Mouse (Mus musculus) neural tube, embryonic 15.5 days (tissue): ENCODE results near the gene Ttc12. TPM values are rescaled to one million over a fixed set of nuclear protein-coding genes. Genes with fewer than 3 reads are reported as not detected.
A peak's percentile ranks its signal among the peaks of the same experiment; 100 is the strongest.

Experiments
- ATAC-seq: fragments of 200-750 bp; cut with Nextera tagmentation; 2 replicates; pipeline ENCODE4 v1.8.0; 2017; ENCODE audit warnings: mild to moderate bottlenecking, moderate TSS enrichment, moderate library complexity; ENCODE audit not compliant: low FRiP score
- H3K27ac ChIP-seq: fragments of 300-500 bp; sonication (generic); replicated peaks from 2 replicates; pipeline ENCODE4 v1.5.1; 2015; ENCODE audit warnings: mild to moderate bottlenecking, inconsistent platforms
- H3K27me3 ChIP-seq: fragments of 300-500 bp; sonication (generic); replicated peaks from 2 replicates; pipeline ENCODE4 v1.6.1; 2015; ENCODE audit warnings: inconsistent platforms
- H3K36me3 ChIP-seq: fragments of 300-500 bp; sonication (generic); 2 replicates; pipeline ENCODE4 v1.6.1; 2015; ENCODE audit warnings: inconsistent platforms
- H3K4me1 ChIP-seq: fragments of 300-500 bp; sonication (generic); 2 replicates; pipeline ENCODE4 v1.6.1; 2015; ENCODE audit warnings: inconsistent platforms
- H3K4me2 ChIP-seq: fragments of 300-500 bp; sonication (generic); 2 replicates; pipeline ENCODE4 v1.6.1; 2015; ENCODE audit warnings: inconsistent platforms, mild to moderate bottlenecking, moderate library complexity
- H3K4me3 ChIP-seq: fragments of 300-500 bp; sonication (generic); replicated peaks from 2 replicates; pipeline ENCODE4 v1.5.1; 2015; ENCODE audit warnings: mild to moderate bottlenecking, inconsistent platforms
- H3K9ac ChIP-seq: fragments of 300-500 bp; sonication (generic); replicated peaks from 2 replicates; pipeline ENCODE4 v1.6.1; 2015; ENCODE audit warnings: mild to moderate bottlenecking, inconsistent platforms
- H3K9me3 ChIP-seq: fragments of 300-500 bp; sonication (generic); replicated peaks from 2 replicates; pipeline ENCODE4 v1.6.1; 2016; ENCODE audit warnings: inconsistent platforms
- WGBS: fragments of 180-500 bp; shearing (Covaris S2); methylation state at CpG from one replicate; pipeline ENCODE4 v1.1.7; 2015; ENCODE audit warnings: mixed read lengths; 5-methylcytosine and 5-hydroxymethylcytosine counted together
- polyA plus RNA-seq: library from polyadenylated mRNA; unstranded; fragments of >200 nt; fragmentation: Nextera tagmentation; extraction: Ambion mirVana; gene quantifications from 2 replicates; pipeline ENCODE4 v1.2.1, GENCODE M21; 2015

The Ttc12 gene
- polyA plus RNA-seq, 1 experiment from 2014 or later: 1.8 TPM

DNA sequence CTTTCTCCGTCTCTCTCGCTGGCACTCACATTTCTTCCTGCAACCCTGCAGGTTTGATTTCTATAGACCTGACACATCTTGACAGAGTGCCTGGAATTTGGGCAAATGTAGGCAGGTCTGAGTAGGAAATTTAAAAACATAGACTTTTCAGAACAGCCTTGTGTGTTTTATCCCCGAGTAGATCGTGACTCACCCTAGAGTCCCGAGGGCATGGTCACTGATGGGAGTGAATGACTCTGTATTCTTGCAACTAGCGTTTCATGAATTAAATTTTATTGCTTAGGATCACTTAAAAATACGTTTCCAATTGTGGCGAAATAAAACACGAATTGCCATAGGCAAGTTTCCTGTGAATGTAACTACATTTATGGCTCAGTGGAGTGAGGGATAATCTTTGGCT lies 37.9 kb upstream of the Ttc12 start:
- ATAC-seq: no peak
- Histone ChIP-seq H3K36me3 (peaks cover 42% of the 10 kb centered on the region), H3K27me3 (no peaks in the 10 kb centered on the region), H3K9me3 (no peaks in the 10 kb centered on the region), H3K4me1 (peaks cover 14% of the 10 kb centered on the region), H3K9ac (no peak overlapping the region), H3K4me3 (no peak overlapping the region), H3K4me2 (no peak overlapping the region), H3K27ac (0 out of 2 replicates have a peak overlapping the region, but pooled peaks have one; percentile 18)
- WGBS: 67% methylated on average over 9 of the region's 9 CpGs

DNA sequence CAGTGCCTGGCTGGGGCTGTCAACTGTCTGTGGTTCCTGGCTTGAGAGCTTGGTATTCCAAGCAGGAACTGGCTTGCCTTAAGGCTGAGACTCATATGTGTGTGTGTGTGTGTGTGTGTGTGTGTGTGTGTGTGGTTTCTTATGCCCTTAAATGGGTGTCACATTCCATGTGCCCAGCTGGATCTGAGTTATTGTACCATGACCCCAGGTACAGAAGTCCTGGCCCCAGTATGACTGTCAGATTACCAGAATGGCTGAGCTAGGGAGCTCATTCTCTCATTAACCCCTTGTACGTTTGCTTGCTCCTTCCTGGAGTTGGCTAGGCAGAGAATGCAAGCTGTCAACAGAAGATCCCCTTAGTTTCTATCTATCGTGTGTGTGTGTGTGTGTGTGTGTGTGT lies 28.3 kb upstream of the Ttc12 start:
- Histone ChIP-seq H3K9me3 (no peaks in the 10 kb centered on the region), H3K27ac (no peak overlapping the region), H3K9ac (no peak overlapping the region), H3K4me3 (no peak overlapping the region), H3K27me3 (no peaks in the 10 kb centered on the region), H3K4me1 (no peaks in the 10 kb centered on the region), H3K4me2 (no peak overlapping the region), H3K36me3 (peaks cover 59% of the 10 kb centered on the region)
- WGBS: 84% methylated on average over 2 of the region's 2 CpGs
- no peak for ATAC-seq

DNA sequence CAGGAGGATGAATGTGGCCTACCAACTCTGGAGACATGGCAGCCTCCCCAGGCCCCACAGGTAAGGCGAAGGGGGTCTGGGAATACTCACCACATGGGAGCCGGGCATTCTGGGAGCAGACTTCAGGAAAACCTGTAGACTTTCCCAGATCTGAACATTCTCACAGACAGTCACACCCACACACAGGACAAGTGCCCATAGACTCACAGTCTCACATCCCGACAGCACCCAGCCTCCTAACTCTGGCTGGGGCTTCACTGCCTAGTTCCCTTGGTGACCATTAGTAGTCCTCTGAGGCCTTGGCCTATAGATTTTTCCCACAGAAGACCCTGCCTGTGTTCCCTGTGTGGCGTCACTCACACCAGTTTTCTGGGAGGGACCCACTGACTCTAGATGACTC lies 24.6 kb upstream of the Ttc12 start:
- H3K27ac ChIP-seq: no peak overlapping the region
- no peaks in the 10 kb centered on the region for H3K27me3 ChIP-seq
- H3K36me3 ChIP-seq: peaks cover 74% of the 10 kb centered on the region
- no peak for ATAC-seq
- H3K4me2 ChIP-seq: no peak overlapping the region
- H3K9ac ChIP-seq: no peak overlapping the region
- WGBS: 95% methylated on average over 4 of the region's 4 CpGs
- H3K4me3 ChIP-seq: no peak overlapping the region
- no peaks in the 10 kb centered on the region for H3K9me3 ChIP-seq
- H3K4me1 ChIP-seq: no peaks in the 10 kb centered on the region

DNA sequence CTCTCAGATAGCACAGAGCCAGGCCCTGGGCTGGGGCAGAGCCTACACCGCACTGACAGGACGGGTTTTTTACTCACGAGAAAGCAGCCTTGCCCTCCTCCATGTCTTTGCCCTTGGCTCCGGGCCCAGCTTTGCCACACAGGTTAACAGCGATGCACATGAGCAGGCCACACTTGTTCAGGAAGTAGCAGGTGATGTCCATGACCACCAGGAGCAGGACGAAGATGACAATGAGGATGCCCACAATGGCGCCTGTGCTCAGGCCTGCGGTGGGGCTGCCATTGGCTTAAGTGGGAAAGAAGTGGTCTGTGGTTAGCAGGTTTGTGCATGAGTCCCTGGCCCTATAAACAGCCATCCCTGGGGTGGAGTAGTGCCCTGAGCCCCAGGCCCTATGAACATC lies 23.6 kb upstream of the Ttc12 start:
- Histone ChIP-seq H3K4me3 (no peak overlapping the region), H3K4me2 (no peak overlapping the region), H3K9me3 (no peaks in the 10 kb centered on the region), H3K4me1 (no peaks in the 10 kb centered on the region), H3K27me3 (no peaks in the 10 kb centered on the region), H3K9ac (no peak overlapping the region), H3K27ac (no peak overlapping the region), H3K36me3 (peaks cover 71% of the 10 kb centered on the region)
- 95% methylated on average over 8 of the region's 8 CpGs for WGBS
- ATAC-seq: no peak

DNA sequence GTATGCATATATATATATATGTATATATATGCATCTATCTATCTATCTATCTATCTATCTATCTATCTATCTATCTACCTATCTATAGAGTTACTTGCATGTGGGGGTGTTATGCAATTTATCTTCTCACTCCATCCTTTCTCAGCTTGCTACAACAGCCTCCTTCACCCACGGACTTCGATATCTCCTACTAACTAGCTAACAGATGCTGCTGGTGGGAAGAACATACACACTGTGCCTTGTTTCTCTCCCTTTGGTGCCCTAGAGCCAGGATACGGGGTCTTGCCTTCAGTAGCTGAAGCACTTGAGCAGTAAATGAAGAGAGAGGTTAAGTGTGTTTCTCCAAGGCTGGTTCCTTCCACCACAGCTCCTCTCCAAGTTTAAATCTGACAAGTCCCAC lies 23.1 kb upstream of the Ttc12 start:
- no peak for ATAC-seq
- H3K4me3 ChIP-seq: no peak overlapping the region
- H3K27ac ChIP-seq: no peak overlapping the region
- H3K4me2 ChIP-seq: no peak overlapping the region
- no peaks in the 10 kb centered on the region for H3K27me3 ChIP-seq
- no peak overlapping the region for H3K9ac ChIP-seq
- WGBS: 94% methylated on average over 3 of the region's 3 CpGs
- peaks cover 69% of the 10 kb centered on the region for H3K36me3 ChIP-seq
- no peaks in the 10 kb centered on the region for H3K9me3 ChIP-seq
- H3K4me1 ChIP-seq: no peaks in the 10 kb centered on the region

DNA sequence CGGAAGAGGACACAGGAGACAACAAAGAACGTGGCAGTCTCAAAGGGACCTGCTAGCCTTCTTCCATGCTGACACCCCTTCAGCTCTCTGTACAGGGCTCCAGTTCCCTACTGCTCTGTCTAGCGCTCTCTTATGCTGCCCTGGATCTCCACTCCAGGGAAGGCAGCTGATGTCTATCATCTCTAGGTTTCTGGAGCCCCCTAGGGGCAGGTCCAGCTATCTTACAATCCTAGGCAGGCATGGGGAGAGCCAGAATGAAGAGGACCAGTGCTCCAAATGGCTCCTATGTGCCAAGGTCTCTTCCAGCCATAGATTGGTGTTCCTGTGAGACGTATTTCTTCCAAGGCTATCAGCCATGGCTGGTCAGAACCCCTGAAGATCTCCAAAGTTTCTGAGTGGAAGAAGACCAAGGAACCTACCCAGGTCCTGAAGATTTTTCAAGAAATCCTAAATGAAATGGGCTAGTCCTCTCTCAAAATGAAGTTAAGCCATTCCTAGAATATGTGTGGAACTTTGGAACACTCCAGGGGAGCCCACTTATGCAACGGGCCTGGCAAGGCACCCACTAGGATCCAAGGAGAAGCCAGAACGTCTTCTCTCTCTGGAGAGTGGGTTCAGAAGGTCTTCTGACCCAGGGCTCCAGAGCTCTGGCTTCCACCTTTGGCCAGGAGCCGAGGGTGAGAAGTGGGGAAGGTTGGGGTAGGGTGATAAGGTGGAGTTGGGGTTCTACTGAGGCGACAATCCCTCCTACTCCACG lies 22.0 kb upstream of the Ttc12 start:
- Histone ChIP-seq H3K4me3 (no peak overlapping the region), H3K4me2 (no peak overlapping the region), H3K4me1 (no peaks in the 10 kb centered on the region), H3K9me3 (no peaks in the 10 kb centered on the region), H3K36me3 (peaks cover 72% of the 10 kb centered on the region), H3K27ac (no peak overlapping the region), H3K9ac (no peak overlapping the region), H3K27me3 (no peaks in the 10 kb centered on the region)
- ATAC-seq: no peak
- WGBS: 93% methylated on average over 9 of the region's 9 CpGs

DNA sequence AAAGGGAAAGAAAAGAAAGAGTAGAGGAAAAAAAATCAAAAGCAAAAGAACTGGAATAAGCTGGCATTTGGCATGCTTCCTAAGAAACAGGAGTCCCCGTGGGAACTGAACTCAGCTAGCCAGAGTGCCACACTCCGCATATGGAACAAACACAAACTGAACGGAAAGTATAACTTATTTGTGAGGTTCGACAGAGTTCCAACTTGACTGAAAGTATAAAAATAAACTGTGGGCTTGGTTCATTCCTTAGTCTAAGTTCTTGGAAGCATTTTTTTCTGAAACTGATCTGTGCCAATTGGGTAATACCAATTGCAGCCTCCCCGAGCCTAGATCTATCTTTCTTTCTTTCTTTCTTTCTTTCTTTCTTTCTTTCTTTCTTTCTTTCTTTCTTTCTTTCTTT lies 18.6 kb upstream of the Ttc12 start:
- no peaks in the 10 kb centered on the region for H3K9me3 ChIP-seq
- no peak overlapping the region for H3K4me3 ChIP-seq
- 66% methylated on average over 5 of the region's 5 CpGs for WGBS
- no peak overlapping the region for H3K9ac ChIP-seq
- no peak overlapping the region for H3K27ac ChIP-seq
- ATAC-seq: no peak
- no peaks in the 10 kb centered on the region for H3K27me3 ChIP-seq
- no peak overlapping the region for H3K4me2 ChIP-seq
- peaks cover 56% of the 10 kb centered on the region for H3K36me3 ChIP-seq
- no peaks in the 10 kb centered on the region for H3K4me1 ChIP-seq

DNA sequence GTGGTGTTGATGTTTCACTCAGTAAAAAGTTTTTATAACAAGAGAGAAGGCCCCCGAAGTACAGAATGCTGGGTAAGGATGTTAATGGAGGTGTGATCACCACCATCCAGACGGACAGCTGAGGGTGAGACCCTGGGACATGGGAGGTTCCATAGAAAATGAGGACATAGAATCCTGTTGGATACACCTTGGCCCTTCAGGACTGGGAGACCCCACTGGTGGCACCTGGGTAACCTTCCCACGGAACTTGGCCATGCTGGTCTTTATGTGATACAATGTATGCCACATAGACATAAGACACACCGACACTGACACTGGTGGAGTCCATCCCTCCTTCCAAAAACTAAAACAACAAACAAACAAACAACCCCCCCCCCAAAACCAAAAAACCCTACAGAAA lies 16.2 kb upstream of the Ttc12 start:
- H3K4me3 ChIP-seq: no peak overlapping the region
- no peak overlapping the region for H3K9ac ChIP-seq
- H3K4me2 ChIP-seq: no peak overlapping the region
- peaks cover 34% of the 10 kb centered on the region for H3K36me3 ChIP-seq
- no peaks in the 10 kb centered on the region for H3K4me1 ChIP-seq
- ATAC-seq: no peak
- no peaks in the 10 kb centered on the region for H3K9me3 ChIP-seq
- 92% methylated on average over 4 of the region's 4 CpGs for WGBS
- H3K27ac ChIP-seq: no peak overlapping the region
- no peaks in the 10 kb centered on the region for H3K27me3 ChIP-seq

DNA sequence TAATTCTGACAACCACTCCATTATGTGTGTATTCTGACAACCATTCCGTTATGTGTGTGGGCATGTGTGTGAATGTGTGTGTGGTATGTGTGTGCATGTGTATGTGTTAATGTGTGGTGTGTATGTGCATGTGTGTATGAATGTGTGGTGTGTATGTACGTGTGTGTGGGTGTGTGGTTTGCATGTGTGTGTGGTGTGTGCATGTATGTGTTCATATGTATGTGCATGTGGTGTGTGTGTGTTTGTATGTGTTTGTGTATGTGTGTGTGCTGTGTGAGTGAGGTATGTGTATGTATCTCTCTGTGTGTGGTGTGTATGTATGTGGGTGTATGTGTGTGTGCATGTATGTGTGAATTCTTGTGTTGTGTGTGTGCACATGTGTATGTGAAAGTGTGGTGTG lies 13.9 kb upstream of the Ttc12 start:
- no peak for ATAC-seq
- H3K27ac ChIP-seq: no peak overlapping the region
- no peak overlapping the region for H3K4me3 ChIP-seq
- WGBS: 93% methylated on average over 2 of the region's 2 CpGs
- no peaks in the 10 kb centered on the region for H3K4me1 ChIP-seq
- no peaks in the 10 kb centered on the region for H3K27me3 ChIP-seq
- no peak overlapping the region for H3K9ac ChIP-seq
- H3K4me2 ChIP-seq: no peak overlapping the region
- peaks cover 13% of the 10 kb centered on the region for H3K36me3 ChIP-seq
- no peaks in the 10 kb centered on the region for H3K9me3 ChIP-seq

DNA sequence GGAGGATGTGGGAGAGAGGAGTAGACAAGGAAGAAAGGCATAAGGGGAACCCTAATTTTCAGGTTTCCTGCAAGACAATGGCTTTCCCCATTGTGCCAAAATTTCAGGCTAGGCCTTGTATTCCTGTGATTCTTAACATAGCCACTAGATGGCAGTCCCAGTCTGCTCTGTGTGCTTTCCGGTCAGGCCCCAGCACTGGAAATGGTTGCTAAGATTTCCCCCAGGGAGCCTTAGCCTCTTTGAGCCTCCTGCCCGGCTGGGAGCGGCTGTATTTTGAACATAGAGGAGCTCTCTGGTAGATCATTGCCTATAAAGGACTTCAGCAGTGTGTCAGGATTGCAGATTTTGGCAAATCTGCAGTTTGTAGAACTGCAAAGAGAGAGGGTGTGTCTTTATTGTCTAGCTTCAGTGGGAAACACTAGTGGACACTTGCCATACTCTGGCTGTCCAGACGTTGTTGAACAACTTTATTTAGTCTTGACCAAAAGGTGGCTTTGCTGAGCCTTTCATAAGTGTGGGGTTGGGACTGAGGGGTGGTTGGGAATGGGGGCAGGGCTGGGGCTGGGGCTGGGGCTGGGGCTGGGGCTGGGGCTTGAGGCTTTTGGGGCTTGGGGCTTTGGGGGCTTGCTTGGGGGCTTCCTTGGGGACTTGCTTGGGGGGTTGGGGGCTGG lies 8.1 kb upstream of the Ttc12 start:
- 1% methylated on average over 4 of the region's 4 CpGs for WGBS
- no peak overlapping the region for H3K27ac ChIP-seq
- 0 out of 2 replicates have a peak, but pooled peaks have one; percentile 42 for ATAC-seq

DNA sequence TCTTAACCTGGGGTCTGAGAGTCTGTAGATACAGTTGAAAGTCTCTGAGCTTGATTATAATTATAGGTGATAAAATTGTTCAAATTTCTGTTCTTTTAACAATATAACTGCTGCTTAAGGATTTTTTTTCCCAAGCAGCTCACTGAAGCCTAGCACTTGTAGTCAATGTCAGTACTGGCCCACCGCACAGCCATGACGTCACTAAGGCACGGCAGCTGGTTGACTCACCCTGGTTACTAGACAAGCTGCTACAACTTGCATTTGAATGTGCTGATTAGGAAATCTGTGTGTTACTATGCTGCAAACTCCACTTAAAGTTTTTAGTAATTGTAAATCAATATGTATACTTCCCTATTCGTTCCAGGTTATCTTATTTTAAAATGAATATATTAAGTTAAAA lies 4.6 kb upstream of the Ttc12 start:
- H3K9ac ChIP-seq: no peak overlapping the region
- WGBS: 82% methylated on average over 4 of the region's 4 CpGs
- no peaks in the 10 kb centered on the region for H3K36me3 ChIP-seq
- H3K4me1 ChIP-seq: peaks cover 31% of the 10 kb centered on the region
- H3K27me3 ChIP-seq: peaks cover 4% of the 10 kb centered on the region; the same call in 1 of the 2 replicates
- no peaks in the 10 kb centered on the region for H3K9me3 ChIP-seq
- no peak for ATAC-seq
- no peak overlapping the region for H3K27ac ChIP-seq
- H3K4me2 ChIP-seq: no peak overlapping the region
- H3K4me3 ChIP-seq: no peak overlapping the region

More for the DNA sequence above, 8.1 kb upstream of the Ttc12 start:
- no peaks in the 10 kb centered on the region for H3K9me3 ChIP-seq
- H3K4me3 ChIP-seq: no peak overlapping the region
- H3K27me3 ChIP-seq: no peaks in the 10 kb centered on the region
- H3K4me2 ChIP-seq: peak overlapping the region; percentile 30; the same call in 1 of the 2 replicates
- H3K4me1 ChIP-seq: peaks cover 15% of the 10 kb centered on the region
- no peak overlapping the region for H3K9ac ChIP-seq
- H3K36me3 ChIP-seq: no peaks in the 10 kb centered on the region
